Mouse (Mus musculus) CH12.LX (cell line): Measurements from ENCODE around the gene Wrap53. TPM values are rescaled to one million over a fixed set of nuclear protein-coding genes. Genes with fewer than 3 reads are reported as not detected.
"Not testable (repeated sequence)": the region's sequence is repeated elsewhere in the genome, so short reads cannot be mapped to it uniquely, and the experiment has no call there.

Experiments used
- DNase-seq: peaks from one replicate; pipeline ENCODE4 v3.0.0-alpha.2; 2013; ENCODE audit errors: extremely low read depth
- H3K27ac ChIP-seq: 2 replicates; pipeline ENCODE4 v1.5.1; 2012; ENCODE audit warnings: low read depth, mild to moderate bottlenecking, control low read depth, moderate library complexity; ENCODE audit not compliant: insufficient read depth
- H3K27me3 ChIP-seq: replicated peaks from 2 replicates; pipeline ENCODE3; 2012; ENCODE audit warnings: inconsistent platforms
- H3K36me3 ChIP-seq, 2 experiments: replicated peaks in 1 of 2; 2 replicates each; pipeline versions ENCODE3 to v1.6.1; 2012; ENCODE audit warnings: inconsistent platforms in 1 of 2, low read length in 1 of 2, mild to moderate bottlenecking in 1 of 2, mixed read lengths in 1 of 2, moderate library complexity in 1 of 2; ENCODE audit not compliant: control insufficient read depth in 1 of 2, insufficient read depth in 1 of 2
- H3K4me1 ChIP-seq, 2 experiments: 2 replicates each; pipeline ENCODE4 v1.6.1; 2012; ENCODE audit warnings: inconsistent platforms in 1 of 2, moderate library complexity in 1 of 2; ENCODE audit not compliant: insufficient read depth in 2 of 2, control insufficient read depth in 1 of 2
- H3K4me2 ChIP-seq: 2 replicates; pipeline ENCODE4 v1.6.1; 2012; ENCODE audit warnings: low read depth, mild to moderate bottlenecking, control low read depth; ENCODE audit not compliant: poor library complexity, insufficient read depth, severe bottlenecking
- H3K4me3 ChIP-seq, 3 experiments: fragments of 150-350 bp in 1 of 3; sonication (generic) in 1 of 3; replicated peaks in 1 of 3; 2 replicates each; pipeline versions ENCODE3 to v1.5.1; 2011 to 2012; ENCODE audit warnings: low read depth in 2 of 3, low read length in 2 of 3, mild to moderate bottlenecking in 2 of 3, moderate library complexity in 2 of 3, control low read depth in 1 of 3, improper control_type of control experiment in 1 of 3, inconsistent platforms in 1 of 3, mixed read lengths in 1 of 3; ENCODE audit not compliant: poor library complexity in 1 of 3
- H3K79me2 ChIP-seq: replicated peaks from 2 replicates; pipeline ENCODE4 v1.6.1; 2012; ENCODE audit warnings: mild to moderate bottlenecking, moderate library complexity; ENCODE audit not compliant: control insufficient read depth, poor library complexity, insufficient read depth, severe bottlenecking; ENCODE audit errors: extremely low read depth
- H3K9ac ChIP-seq: 2 replicates; pipeline ENCODE4 v1.6.1; 2012; ENCODE audit warnings: low read depth, mild to moderate bottlenecking, control low read depth, moderate library complexity; ENCODE audit not compliant: insufficient read depth
- H3K9me3 ChIP-seq: replicated peaks from 2 replicates; pipeline ENCODE3; 2012; ENCODE audit warnings: low read length, inconsistent platforms, mixed read lengths
- CHD1 ChIP-seq: IDR thresholded peaks from 2 replicates; pipeline ENCODE4 v1.6.1; 2012; ENCODE audit warnings: low read depth, low read length, improper control_type of control experiment, inconsistent platforms
- CTCF ChIP-seq, 2 experiments: IDR thresholded peaks in 1 of 2; conservative IDR thresholded peaks in 1 of 2; 2 replicates each; pipeline ENCODE4 v1.5.1; 2011 to 2012; ENCODE audit warnings: low read depth in 2 of 2, low read length in 2 of 2, improper control_type of control experiment in 1 of 2, inconsistent platforms in 1 of 2, mild to moderate bottlenecking in 1 of 2, moderate library complexity in 1 of 2
- ELF1 ChIP-seq: IDR thresholded peaks from 2 replicates; pipeline ENCODE4 v1.6.1; 2014; ENCODE audit warnings: low read depth, mild to moderate bottlenecking, inconsistent platforms, low read length, improper control_type of control experiment
- HCFC1 ChIP-seq: IDR thresholded peaks from 2 replicates; pipeline ENCODE4 v1.6.1; 2012; ENCODE audit warnings: low read depth, mild to moderate bottlenecking, inconsistent platforms, low read length, improper control_type of control experiment
- JUN ChIP-seq: IDR thresholded peaks from 2 replicates; pipeline ENCODE4 v1.6.1; 2011; ENCODE audit warnings: low read depth, mild to moderate bottlenecking, low read length, improper control_type of control experiment, moderate library complexity; ENCODE audit not compliant: insufficient read depth
- JUND ChIP-seq: conservative IDR thresholded peaks from 2 replicates; pipeline ENCODE4 v1.6.1; 2011; ENCODE audit warnings: low read depth, low read length, improper control_type of control experiment
- MAZ ChIP-seq: IDR thresholded peaks from 2 replicates; pipeline ENCODE4 v1.6.1; 2012; ENCODE audit warnings: low read depth, mild to moderate bottlenecking, inconsistent platforms, low read length, improper control_type of control experiment, moderate library complexity
- MEF2A ChIP-seq: IDR thresholded peaks from 2 replicates; pipeline ENCODE4 v1.6.1; 2014; ENCODE audit warnings: low read depth, mild to moderate bottlenecking, inconsistent platforms, low read length, improper control_type of control experiment, borderline replicate concordance
- MXI1 ChIP-seq: IDR thresholded peaks from 2 replicates; pipeline ENCODE4 v1.6.1; 2011; ENCODE audit warnings: mild to moderate bottlenecking, low read depth, low read length, improper control_type of control experiment
- NELFE ChIP-seq: IDR thresholded peaks from 2 replicates; pipeline ENCODE4 v1.6.1; 2011; ENCODE audit warnings: low read depth, low read length, improper control_type of control experiment
- PAX5 ChIP-seq: IDR thresholded peaks from 2 replicates; pipeline ENCODE4 v1.6.1; 2012; ENCODE audit warnings: low read length, inconsistent platforms, mixed read lengths
- POLR2A ChIP-seq: IDR thresholded peaks from 2 replicates; pipeline ENCODE4 v1.6.1; 2011; ENCODE audit warnings: low read depth, mild to moderate bottlenecking, improper control_type of control experiment, low read length
- RAD21 ChIP-seq: IDR thresholded peaks from 2 replicates; pipeline ENCODE4 v1.6.1; 2011; ENCODE audit warnings: low read depth, mild to moderate bottlenecking, low read length, improper control_type of control experiment, moderate library complexity
- USF1 ChIP-seq: IDR thresholded peaks from 2 replicates; pipeline ENCODE4 v1.6.1; 2014; ENCODE audit warnings: low read depth, mild to moderate bottlenecking, inconsistent platforms, low read length, improper control_type of control experiment
- ZNF384 ChIP-seq: IDR thresholded peaks from 2 replicates; pipeline ENCODE4 v1.6.1; 2012; ENCODE audit warnings: low read depth, low read length, improper control_type of control experiment, inconsistent platforms
- dilution Hi-C: fragments of 300-500 bp; cut with MboI; formaldehyde crosslinking; loops from 2 replicates; pipeline ENCODE4 v1.14.3; 2020; ENCODE audit warnings: low sequenced_read_pairs; ENCODE audit not compliant: extremely low pct_unique_long_range_greater_than_20kb, extremely low pct_ligation_motif_present
- in situ Hi-C: fragments of 300-500 bp; cut with MboI; formaldehyde crosslinking; loops from 3 replicates; pipeline ENCODE4 v1.14.3; 2019; ENCODE audit warnings: low sequenced_read_pairs, low pct_ligation_motif_present, low pct_unique_long_range_greater_than_20kb, mixed read lengths
- polyA plus RNA-seq: library from polyadenylated mRNA; unstranded; fragments of >175 nt; gene quantifications from 2 replicates; pipeline ENCODE4 v1.2.1, GENCODE M21; 2012; ENCODE audit warnings: low read depth; ENCODE audit not compliant: insufficient read length
- total RNA-seq, 2 experiments: library from RNA; depleted of rRNA; stranded (reverse); fragments of 300-350 nt in 1 of 2; fragments of >200 nt in 1 of 2; gene quantifications; 2 replicates each; pipeline ENCODE4 v1.2.3; 2012 to 2014

Gene Wrap53
- total and polyA plus RNA-seq, 3 experiments = 25.4 to 36.0 (median 34.2) TPM

DNA sequence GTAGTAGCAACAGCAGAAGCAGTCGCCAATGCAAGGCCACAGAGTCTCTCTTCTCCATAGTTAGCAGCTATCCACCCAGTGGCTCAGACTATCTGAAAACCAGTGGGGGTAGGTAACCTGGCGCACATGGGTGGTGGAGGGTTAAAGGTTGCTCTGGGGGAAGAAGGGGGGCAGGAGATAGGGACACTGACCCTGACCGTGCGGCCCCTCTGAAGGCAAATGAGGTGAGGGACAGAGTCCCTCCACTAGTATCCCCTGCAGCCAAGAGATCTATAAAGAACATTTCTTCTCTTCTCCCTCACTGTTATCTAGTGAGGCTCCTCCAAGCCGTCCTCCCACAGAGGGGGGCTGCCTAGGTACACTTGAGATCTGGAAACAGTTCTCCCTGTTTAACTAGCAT, 37.8 kb upstream of the Wrap53 start, which contains the start of gene Shbg:
Gene Shbg, minus strand, starts transcription at position 101 of the 400 bp plus-strand sequence.
- Histone ChIP-seq H3K4me3 (no peak within 1 kb of the TSS), H3K27ac (no peak within 1 kb of the TSS), H3K79me2 (no peaks in the 10 kb centered on the region), H3K9ac (no peak within 1 kb of the TSS), H3K9me3 (no peaks in the 10 kb centered on the region), H3K36me3 (no peaks in the 10 kb centered on the region), H3K27me3 (peaks cover 75% of the 10 kb centered on the region), H3K4me1 (peaks cover 0 to 11% of the 10 kb centered on the region in 2 experiments; a peak in 3 of 4 replicates), H3K4me2 (no peak within 1 kb of the TSS)
- no peak for TF ChIP-seq JUND
- no peak for TF ChIP-seq USF1
- no peak for TF ChIP-seq MEF2A
- TF ChIP-seq POLR2A = no peak
- TF ChIP-seq JUN = no peak
- TF ChIP-seq ZNF384 = no peak
- TF ChIP-seq RAD21 = no peak
- no peak for TF ChIP-seq PAX5
- TF ChIP-seq MAZ = no peak
- no peak for TF ChIP-seq CHD1
- dilution Hi-C loops (no loop called here), in situ Hi-C loops (loop anchor here (5.0 kb wide), 1 partner anchor 76 kb away; no protein-coding TSS in a partner anchor)
- DNase-seq = no peak

DNA sequence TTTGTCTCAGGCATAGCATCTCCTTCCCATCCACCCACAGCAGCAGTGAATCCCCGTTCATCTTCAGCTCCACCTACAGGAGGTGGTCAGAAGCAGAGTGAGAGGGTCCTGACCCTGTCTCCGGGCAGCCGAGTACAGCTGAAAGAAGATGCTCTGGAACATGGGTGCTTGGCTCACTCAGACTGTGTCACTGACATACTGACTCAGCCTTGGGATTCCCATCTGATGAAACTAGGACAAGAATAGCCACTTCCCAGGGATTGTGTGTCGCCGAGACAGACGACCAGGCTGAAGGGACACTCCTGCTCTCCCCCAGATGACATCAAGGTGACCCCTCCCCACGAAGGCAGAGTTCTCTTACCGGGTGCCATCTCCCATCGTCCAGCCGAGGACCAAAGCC, 36.7 kb upstream of the Wrap53 start:
- Histone ChIP-seq H3K4me1 (peaks cover 0 to 11% of the 10 kb centered on the region in 2 experiments; a peak in 3 of 4 replicates), H3K9ac (no peak overlapping the region), H3K27me3 (peaks cover 75% of the 10 kb centered on the region), H3K4me3 (no peak overlapping the region), H3K27ac (no peak overlapping the region), H3K4me2 (no peak overlapping the region), H3K36me3 (no peaks in the 10 kb centered on the region), H3K9me3 (no peaks in the 10 kb centered on the region), H3K79me2 (no peaks in the 10 kb centered on the region)
- in situ Hi-C loops = loop anchor here (5.0 kb wide), 1 partner anchor 74 kb away; no protein-coding TSS in a partner anchor
- peak in 1 of 2 experiments; percentile 28; a peak in 2 of 4 replicates for TF ChIP-seq CTCF (conservative IDR thresholded peaks at IDR 0.05 in 1 of 2, IDR thresholded peaks at IDR 0.05 in 1 of 2; ENCODE audit: low read depth in 2 of 2, low read length in 2 of 2)
- no peak for TF ChIP-seq ELF1
- no peak for DNase-seq
- dilution Hi-C loops = no loop called here

DNA sequence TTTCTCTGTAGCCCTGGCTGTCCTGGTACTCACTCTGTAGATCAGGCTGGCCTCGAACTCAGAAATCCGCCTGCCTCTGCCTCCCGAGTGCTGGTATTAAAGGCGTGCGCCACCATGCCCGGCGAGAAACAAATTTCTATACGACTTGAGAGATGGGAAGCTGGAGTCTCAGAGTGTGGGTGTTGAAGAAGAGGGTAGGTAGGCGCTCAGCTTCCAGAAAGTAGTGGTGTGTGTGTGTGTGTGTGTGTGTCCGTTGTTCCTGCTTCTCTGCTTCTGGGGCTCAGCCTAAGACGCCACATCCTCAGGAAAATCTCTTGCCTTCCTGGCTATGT, 34.2 kb upstream of the Wrap53 start:
- H3K9me3 ChIP-seq, H3K9ac ChIP-seq, H3K36me3 ChIP-seq, in situ Hi-C loops, H3K4me3 ChIP-seq, DNase-seq, dilution Hi-C loops, H3K27ac ChIP-seq, H3K79me2 ChIP-seq: not testable (repeated sequence)
- peak; percentile 80 for TF ChIP-seq ZNF384
- 0 out of 2 replicates have a peak, but pooled peaks have one; percentile 40 for TF ChIP-seq NELFE
- TF ChIP-seq HCFC1 = 0 out of 2 replicates have a peak, but pooled peaks have one; percentile 17
- 0 out of 2 replicates have a peak, but pooled peaks have one; percentile 36 for TF ChIP-seq MXI1
- Histone ChIP-seq H3K4me2 (peak overlapping the region; percentile 99), H3K27me3 (peaks cover 87% of the 10 kb centered on the region), H3K4me1 (peaks cover 0 to 11% of the 10 kb centered on the region in 2 experiments; a peak in 3 of 4 replicates)
